Mouse (Mus musculus) liver (tissue): ENCODE measurements around the gene Sec61b.

ENCODE experiments used
- DNase-seq: peaks from one replicate; pipeline ENCODE4 v3.0.0-alpha.2; 2020; ENCODE audit warnings: mixed read lengths

Gene Sec61b

DNA sequence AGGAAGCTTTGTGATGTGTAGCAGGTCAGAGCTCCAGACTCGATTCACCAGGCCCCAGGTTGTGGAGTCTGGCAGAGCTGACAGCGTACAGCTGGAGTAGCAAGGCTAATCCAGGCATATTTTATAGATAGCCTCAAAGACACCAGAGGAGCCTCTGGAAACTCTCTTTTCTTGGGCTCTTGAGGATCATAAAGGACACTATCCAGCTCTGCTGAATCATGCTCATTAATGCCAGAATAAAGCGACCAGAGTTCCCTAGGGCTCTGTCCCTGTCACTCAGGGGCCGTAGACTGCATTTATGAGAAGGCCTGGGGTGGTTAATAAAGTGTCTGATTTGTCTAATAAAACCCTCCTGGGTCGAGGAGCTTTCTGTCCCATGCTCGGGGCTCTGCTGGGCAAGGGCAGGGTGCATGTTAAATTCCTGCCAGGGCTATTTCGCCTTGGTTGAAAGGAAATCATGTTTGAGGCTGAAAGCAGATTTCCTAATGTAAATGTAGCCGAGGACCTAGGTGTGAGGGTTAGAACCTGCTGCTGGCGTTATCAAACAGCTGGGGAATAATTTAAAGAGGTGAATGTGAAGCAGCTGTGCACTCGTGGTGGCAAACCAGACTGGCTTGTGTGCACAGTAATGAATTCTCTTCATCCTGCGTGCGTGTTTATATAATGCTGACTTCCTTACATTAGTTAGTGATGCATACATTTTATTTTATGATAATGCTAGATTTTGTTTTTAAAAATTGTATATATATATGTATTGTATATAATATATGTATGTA is 18.0 kb downstream of the Sec61b start:
- no peak for DNase-seq

DNA sequence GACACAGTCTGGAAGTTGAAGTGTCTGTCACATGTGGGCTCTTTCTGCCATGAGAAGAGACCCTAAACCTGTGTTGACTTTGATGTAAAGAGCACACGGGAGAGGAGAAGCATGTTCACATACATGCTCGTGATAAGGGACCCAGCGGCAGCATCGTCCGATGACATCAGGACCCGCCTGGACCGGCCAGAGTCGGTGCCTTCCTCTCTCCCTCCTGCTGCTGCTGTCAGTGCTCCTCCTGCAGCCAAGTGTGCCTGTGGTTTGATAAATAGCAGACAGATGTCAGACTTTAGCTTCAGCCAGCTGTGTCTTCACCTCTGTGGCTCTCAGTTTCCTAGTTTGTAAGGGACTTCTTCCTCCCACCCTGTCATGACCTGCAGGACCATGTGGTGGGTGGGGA is 19.0 kb downstream of the Sec61b start:
- no peak for DNase-seq

DNA sequence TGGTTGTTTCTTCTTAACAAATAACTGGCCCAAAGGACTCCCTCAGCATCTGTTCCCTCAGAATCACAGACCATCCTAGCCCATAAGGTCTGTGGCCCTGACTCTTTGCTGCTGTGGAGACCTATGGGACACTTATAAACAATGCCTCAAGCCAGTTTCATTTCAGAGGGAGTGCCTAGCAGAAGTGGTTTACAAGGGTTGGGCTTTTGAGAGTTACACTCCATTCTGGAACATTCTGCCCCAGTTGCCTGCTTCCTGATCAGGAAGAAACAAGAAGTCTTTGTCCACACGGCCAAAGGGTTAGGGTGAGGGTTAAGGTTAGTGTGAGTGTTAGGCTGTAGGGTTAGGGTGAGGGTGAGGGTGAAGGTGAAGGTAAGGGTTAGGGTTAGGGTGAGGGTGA is 19.7 kb downstream of the Sec61b start:
- DNase-seq: no peak

GRCm38 (mm10) chr4:47494686-47495085 is 20.2 kb downstream of the Sec61b start:
- no peak for DNase-seq

GRCm38 (mm10) chr4:47497811-47498385 is 23.4 kb downstream of the Sec61b start:
- no peak for DNase-seq

DNA sequence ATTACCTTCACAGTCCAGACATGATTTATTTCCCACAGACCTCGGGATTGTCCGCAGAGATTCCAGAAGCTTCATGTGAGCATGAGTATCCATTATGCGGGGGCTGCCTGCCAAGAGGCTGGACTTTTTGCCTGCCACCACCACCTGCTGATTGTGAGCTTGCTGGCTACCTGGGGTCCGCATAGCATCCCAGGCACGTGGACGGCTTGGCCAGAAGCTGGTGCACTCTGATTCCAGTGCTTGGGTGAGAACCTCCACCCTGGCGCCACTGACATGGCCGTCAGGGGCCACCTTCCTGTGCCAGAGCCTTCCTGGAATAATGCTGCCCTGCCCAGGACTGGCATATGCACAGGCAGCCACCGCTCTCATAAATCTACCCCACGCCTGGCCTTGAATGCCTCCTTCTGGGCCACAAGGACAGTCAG is 24.7 kb downstream of the Sec61b start:
- no peak for DNase-seq

GRCm38 (mm10) chr4:47502546-47502971 is 28.1 kb downstream of the Sec61b start:
- peak; percentile 26 for DNase-seq

- DNase-seq: no peak
These were observed 28.6 kb downstream of the Sec61b start for GRCm38 (mm10) chr4:47503045-47503444.

- no peak for DNase-seq
These were observed 30.5 kb downstream of the Sec61b start for GRCm38 (mm10) chr4:47504841-47505517.

- no peak for DNase-seq
These were observed 44.2 kb downstream of the Sec61b start for GRCm38 (mm10) chr4:47518551-47519181.

DNA sequence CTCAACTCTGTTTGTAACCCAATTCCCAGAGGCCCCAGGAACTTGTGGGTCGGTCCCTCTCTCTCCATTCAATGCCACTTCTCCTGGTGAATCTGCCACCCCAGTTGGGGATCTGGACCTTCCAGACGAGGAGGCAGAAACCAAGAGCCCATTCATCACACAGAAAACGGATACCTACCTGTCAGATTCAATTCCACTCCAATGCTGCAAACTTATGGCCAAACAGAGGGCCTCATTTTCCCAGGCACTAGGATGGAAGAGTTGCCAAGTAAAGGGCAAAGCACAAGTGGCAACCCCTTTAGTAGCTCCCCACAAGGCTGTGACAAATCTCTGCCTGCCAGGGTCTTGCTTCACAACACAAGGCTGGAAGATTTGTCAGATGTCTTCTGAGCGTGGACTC is 45.6 kb downstream of the Sec61b start:
- DNase-seq: no peak

DNA sequence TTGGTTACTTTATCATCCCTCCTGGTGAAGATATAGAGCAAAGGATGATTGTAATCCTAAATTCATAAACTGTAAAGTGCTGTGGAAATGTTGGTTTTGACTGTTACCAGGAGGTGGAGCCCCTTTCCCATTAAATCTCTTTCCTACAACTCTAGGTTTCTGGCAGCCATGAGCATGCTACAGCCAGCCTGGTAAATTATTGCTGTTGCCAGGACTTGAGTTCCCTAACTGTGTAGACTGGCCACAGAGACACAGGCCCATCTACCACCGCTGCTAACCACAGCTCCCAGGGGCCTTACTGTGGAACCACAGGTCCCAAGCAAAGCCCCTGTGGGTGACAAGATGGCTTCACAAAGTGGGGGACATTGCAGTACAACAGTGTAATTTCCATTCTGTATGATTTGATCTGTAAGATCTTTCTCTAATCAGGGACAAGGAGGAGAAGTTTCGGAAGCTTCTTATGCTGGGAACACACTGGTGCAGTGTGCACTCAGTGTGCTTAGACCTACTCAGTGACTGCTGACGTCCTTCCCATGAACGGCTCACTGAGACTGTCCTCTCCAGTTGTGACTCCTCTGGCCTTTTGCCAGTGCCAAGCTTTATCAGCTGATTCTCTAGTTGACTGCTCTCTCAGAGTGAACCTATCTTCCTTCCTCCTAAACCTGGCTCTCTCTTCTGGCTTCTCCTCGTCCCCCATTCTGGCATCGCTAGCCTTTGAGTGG is 47.6 kb downstream of the Sec61b start:
- DNase-seq: no peak

GRCm38 (mm10) chr4:47529866-47530265 is 55.4 kb downstream of the Sec61b start:
- no peak for DNase-seq
